Mouse (Mus musculus): ENCODE data around the gene Akap10.

Akap10 gene

DNA sequence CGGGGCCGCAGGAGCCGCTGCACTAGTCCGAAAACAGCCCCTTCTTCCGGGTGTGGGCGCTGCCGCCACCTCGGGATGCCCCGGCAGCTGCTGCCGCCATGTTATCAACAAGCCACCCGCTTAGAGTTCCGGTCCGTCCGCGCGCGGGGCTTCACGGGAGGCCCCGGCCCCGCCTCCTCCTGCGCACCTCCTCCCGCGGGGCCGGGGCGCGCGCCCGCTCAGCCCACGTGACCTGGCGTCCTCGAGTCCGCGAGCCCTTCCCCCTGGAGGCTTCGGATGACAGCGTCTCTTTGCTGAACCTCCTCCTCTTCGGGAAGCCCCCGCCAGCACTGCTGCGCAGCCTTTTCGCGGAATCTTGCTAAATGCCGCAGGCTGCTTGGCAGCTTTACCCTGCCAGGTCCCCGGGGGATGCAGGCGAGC, at the start of gene Akap10:
Akap10 (minus strand) TSS at position 155 of the 420 bp plus-strand sequence.
- in situ Hi-C loops (cut with MboI, MseI) = no loop called here

GRCm38 (mm10) chr11:61975783-61976182, 45.7 kb upstream of the Akap10 start:
- in situ Hi-C loops (cut with MboI, MseI) = no loop called here

- in situ Hi-C loops (cut with MboI, MseI) = no loop called here
Measured at GRCm38 (mm10) chr11:61974106-61974707, 44.2 kb upstream of the Akap10 start.

- in situ Hi-C loops (cut with MboI, MseI) = no loop called here
Measured at GRCm38 (mm10) chr11:61971441-61972221, 41.6 kb upstream of the Akap10 start.

DNA sequence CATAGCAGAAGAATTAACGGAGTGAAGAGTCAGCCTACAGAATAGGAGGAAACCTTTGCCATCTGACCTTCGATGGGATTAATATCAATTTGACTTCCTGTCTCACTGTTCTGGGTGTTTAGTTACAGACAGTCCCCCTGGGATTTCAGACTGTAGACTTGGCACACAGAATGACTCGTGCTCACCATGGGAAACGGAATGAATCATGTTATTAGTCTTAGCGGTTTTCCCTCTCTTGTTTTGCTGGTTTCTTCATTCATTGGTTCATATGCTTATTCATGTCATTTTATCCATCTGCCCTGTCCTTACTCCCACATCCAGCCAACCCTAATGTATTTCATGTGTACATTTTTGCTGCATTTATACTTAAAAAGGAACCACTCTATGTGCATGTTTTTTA, 40.8 kb upstream of the Akap10 start:
- in situ Hi-C loops (cut with MboI, MseI) = no loop called here

DNA sequence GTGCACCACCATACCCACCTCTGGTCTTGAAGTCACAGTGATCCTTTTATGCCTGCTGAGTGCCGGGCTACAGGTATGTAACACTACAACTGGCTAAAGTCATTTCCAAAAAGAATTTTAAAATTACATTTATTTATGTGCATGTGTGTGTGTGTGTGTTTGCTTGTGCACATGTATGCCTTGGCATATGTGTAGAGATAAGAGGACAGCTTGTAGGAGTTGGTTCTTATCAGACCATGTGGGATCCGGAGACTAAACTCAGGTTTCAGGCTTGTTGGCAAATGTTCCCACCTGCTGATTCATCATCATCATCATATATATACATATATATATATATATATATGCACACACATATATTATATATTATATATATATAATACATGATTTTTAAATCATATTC, 38.8 kb upstream of the Akap10 start:
- in situ Hi-C loops (cut with MboI, MseI) = no loop called here

DNA sequence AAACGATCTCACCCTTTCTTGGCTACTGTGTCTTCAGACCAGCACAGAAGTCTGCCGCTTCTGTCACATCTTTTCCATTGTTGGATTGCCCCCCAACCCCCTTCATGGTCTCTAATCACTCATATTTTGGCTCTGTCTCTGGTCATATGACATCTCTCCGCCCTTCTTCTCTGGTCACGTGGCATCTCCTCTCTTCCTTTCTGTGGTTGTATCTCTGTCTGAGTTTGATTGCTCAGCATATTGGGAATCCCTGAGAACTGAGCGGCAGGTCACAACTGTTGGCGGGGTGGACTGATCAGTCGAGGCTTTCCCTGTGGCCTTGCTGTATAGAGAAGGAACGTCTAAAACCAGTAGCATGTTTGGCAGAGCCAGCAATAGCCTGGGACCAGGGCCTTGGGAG, 37.0 kb upstream of the Akap10 start:
- in situ Hi-C loops (cut with MboI, MseI) = no loop called here

- in situ Hi-C loops (cut with MboI, MseI) = no loop called here
Measured at GRCm38 (mm10) chr11:61964611-61965010, 34.6 kb upstream of the Akap10 start.

GRCm38 (mm10) chr11:61963193-61963592, 33.1 kb upstream of the Akap10 start:
- in situ Hi-C loops (cut with MboI, MseI) = no loop called here

GRCm38 (mm10) chr11:61962684-61963083, 32.6 kb upstream of the Akap10 start:
- in situ Hi-C loops (cut with MboI, MseI) = no loop called here

DNA sequence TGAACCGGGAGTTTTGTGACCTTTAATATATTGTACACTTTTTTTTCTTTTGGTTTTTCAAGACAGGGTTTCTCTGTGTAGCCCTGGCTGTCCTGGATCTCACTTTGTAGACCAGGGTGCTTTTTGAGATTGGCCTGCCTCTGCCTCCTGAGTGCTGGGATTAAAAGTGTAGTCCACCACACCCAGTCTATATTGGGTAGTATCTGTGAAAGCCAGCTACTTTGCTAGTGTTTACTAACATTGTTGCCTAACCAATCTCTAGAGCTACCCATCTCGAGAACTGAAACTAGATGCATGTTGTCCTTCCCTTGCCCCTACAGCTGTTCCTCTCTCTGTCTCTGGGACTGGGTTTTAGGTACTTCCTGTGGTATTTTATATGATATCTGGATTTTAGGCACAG, 30.0 kb upstream of the Akap10 start:
- in situ Hi-C loops (cut with MboI, MseI) = no loop called here

DNA sequence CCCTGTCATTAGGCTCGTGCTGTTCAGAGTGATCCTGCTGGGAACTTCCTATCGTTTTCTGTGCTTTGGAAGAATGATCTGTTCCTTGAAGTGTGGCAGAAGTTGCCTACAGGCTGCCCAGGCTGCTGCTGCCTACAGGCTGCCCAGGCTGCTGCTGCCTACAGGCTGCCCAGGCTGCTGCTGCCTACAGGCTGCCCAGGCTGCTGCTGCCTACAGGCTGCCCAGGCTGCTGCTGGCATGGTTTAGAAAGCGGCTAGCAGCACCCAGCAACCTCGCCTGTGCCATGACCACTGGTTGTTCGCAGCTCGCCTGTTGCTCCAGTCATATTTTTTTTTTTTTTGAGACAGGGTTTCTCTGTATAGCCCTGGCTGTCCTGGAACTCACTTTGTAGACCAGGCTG, 28.7 kb upstream of the Akap10 start:
- in situ Hi-C loops (cut with MboI, MseI) = loop anchor here (5.0 to 10.0 kb wide), 2 partner anchors 46 to 319 kb away; no protein-coding TSS in a partner anchor

DNA sequence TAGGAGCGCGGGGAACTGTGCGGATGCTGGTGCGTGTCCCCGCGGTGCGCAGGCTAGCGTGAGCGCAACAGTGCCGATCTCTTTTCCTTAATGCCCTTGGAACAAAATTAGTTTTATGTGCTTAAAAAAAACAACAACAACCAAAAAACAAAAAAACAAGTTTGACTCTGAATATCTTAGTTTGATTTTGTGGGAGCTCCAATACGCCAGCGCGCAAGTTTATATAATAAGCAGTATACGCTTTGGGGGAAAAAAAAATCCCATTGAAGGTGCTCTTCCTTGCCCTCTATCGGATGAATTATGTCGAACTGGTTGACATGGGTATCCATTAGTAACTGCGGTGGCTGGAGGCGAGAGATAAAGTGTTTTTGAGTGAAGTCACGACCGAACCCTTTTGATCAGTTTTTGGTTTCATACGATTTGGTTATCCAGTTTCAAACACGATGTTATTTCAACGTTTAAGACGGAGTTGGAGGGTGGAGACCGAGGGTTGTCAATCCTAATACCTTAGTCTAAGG, 27.3 kb upstream of the Akap10 start:
- in situ Hi-C loops (cut with MboI, MseI) = loop anchor here (5.0 to 10.0 kb wide), 2 partner anchors 47 to 320 kb away; no protein-coding TSS in a partner anchor

DNA sequence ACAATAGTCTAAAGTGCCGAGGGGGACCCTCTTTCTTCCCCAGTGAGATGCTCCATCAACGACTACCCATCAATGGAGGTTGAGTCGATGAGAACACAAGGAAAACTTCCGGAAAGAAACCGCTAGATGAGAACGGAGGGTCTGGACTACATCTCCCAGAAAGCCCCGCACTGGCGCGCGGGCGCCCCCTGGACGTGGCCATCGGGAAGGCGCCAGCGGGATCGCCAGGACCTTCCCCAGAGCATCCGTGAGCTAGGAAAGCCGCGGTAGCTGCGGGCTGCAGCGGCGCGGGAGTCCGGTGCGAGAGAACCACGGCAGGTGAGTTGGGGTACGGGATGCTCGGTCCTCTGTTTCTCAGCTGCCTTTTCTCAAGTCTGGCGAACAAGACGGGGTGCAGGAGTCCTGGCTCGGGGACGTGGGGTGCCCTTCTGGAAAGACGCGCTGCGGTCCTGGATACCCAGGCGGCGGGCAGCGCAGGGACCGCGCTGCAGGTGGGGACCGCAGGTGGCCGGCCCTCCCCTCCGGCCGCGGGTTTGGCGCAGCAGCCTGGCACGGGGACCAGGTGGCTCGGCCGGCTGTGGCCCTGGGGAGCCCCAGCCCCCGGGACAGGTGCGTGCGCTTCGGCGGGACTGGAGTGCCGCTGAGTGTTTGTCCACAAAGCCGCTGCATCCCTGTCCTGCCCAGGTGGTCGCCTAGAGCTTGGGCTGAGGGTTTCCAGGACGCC, 26.7 kb upstream of the Akap10 start, which contains the start of gene Specc1:
Specc1 (plus strand) TSS at position 192 of the 724 bp plus-strand sequence.
- in situ Hi-C loops (cut with MboI, MseI) = loop anchor here (5.0 to 10.0 kb wide), 2 partner anchors 48 to 321 kb away; no protein-coding TSS in a partner anchor

DNA sequence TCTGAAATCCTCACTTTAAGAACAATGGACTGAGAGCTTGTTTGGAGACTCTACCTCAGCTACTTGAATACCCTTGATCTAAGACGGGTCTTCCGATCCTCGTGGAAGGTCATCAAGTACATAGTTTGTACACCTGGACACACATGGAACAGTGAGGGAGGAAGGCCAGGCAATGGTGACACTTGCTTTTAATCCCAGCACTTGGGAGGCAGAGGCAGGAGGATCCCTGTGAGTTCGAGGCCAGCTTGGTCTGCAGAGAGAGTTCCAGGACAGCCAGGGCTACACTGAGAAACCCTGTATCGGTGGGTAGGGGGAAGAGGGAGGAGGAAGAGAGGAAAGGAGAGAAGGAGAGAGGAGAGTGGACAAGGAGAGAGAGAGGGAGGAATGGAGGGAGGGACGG, 25.9 kb upstream of the Akap10 start:
- in situ Hi-C loops (cut with MboI, MseI) = loop anchor here (5.0 to 10.0 kb wide), 2 partner anchors 49 to 321 kb away; no protein-coding TSS in a partner anchor

- in situ Hi-C loops (cut with MboI, MseI) = loop anchor here (5.0 to 10.0 kb wide), 2 partner anchors 50 to 322 kb away; no protein-coding TSS in a partner anchor
Measured at GRCm38 (mm10) chr11:61955136-61955535, 25.1 kb upstream of the Akap10 start.

- in situ Hi-C loops (cut with MboI, MseI) = loop anchor here (10.0 kb wide), 1 partner anchor 54 kb away; no protein-coding TSS in a partner anchor
Measured at GRCm38 (mm10) chr11:61950632-61951031, 20.6 kb upstream of the Akap10 start.

- in situ Hi-C loops (cut with MboI, MseI) = no loop called here
Measured at GRCm38 (mm10) chr11:61949315-61949714, 19.3 kb upstream of the Akap10 start.

- in situ Hi-C loops (cut with MboI, MseI) = no loop called here
Measured at GRCm38 (mm10) chr11:61946608-61947007, 16.6 kb upstream of the Akap10 start.

DNA sequence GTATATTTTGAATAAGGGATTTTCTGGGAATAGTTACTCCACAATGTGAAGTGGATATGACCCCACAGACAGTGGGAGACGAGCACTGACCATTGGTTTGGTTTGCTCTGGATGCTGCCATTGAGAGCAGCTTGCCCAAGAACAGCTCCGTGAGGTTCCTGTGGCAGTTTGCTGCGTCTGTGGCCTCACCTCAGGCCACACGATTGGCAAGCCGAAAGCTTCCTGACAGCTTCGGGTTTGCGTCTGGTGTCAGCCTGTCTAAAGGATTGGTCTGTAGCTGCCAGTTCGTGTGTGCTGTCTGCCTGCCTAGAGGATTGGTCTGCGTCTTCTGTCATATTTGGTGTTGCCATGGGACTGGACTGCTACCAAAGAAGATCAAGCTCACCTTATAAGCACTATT, 14.4 kb upstream of the Akap10 start:
- in situ Hi-C loops (cut with MboI, MseI) = no loop called here

GRCm38 (mm10) chr11:61942903-61943302, 12.9 kb upstream of the Akap10 start:
- in situ Hi-C loops (cut with MboI, MseI) = no loop called here

DNA sequence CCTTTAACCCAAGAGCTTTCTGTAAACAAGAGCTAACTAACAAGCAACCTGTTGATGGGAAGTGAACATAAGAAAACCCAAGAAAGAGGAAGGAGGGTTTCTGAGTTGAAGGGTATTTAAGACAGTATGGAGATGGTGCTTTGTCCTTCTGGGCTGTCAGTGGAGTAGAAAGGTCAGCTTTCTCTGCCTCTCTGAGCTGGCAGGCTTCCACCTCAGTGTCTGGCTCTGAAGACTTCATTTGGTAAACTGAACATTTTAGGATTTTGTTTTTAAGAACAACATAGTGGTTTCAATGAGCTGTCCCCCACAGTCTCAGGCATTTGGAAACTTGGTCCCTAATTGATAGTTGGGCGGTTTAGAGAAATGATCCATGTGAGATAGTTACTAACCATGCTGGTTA, 7.7 kb upstream of the Akap10 start:
- in situ Hi-C loops (cut with MboI, MseI) = no loop called here
